Mouse (Mus musculus): Measurements from ENCODE around the gene Luzp4. TPM values are rescaled to one million over a fixed set of nuclear protein-coding genes. Genes with fewer than 3 reads are reported as not detected.
"Not testable (repeated sequence)": the region's sequence is repeated elsewhere in the genome, so short reads cannot be mapped to it uniquely, and the experiment has no call there.

The Luzp4 gene
- not detected in 2 replicates for polyA plus RNA-seq (2015; fragmentation: Nextera tagmentation; extraction: Ambion mirVana)

DNA sequence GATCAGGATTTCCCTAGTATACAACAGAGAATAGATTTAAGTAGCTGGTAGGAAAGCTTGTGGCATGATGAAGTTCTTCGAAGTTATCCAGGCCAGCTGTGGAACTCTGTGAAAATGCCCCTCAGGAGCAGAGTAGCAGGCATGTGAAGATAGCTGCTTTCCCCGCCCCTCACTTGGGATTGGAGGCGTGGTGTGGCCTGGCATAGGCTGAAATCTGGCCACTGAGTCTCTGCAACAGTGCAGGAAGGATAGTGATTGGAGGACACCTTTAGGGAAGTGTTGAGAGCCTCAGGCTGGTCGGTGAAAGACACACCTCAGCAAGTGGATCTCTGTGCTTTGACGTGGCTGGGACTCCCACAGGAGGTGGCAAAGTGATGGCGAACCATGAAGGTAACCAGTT, at the start of gene Luzp4:
Gene Luzp4 (plus strand): TSS at position 301 of the 400 bp plus-strand sequence.
- H3K4me3 ChIP-seq (ENCODE audit: low read depth, low read length); H3K36me3 ChIP-seq (replicated peaks; ENCODE audit: insufficient read depth, low read length); H3K9ac ChIP-seq (replicated peaks); DNase-seq; ATAC-seq; H3K9me3 ChIP-seq (ENCODE audit: low read length); H3K27me3 ChIP-seq (ENCODE audit: insufficient read depth, low read length); H3K4me2 ChIP-seq (ENCODE audit: low read depth, low read length); H3K27ac ChIP-seq (ENCODE audit: low read depth); H3K4me1 ChIP-seq (ENCODE audit: insufficient read depth): not testable (repeated sequence)
- WGBS (ENCODE audit: insufficient replicate concordance) = 86% methylated on average over 2 of the region's 6 CpGs

- H3K27me3 ChIP-seq (ENCODE audit: insufficient read depth, low read length); H3K4me2 ChIP-seq (ENCODE audit: low read depth, low read length); H3K4me3 ChIP-seq (ENCODE audit: low read depth, low read length); H3K36me3 ChIP-seq (replicated peaks; ENCODE audit: insufficient read depth, low read length); H3K27ac ChIP-seq (ENCODE audit: low read depth); DNase-seq; H3K4me1 ChIP-seq (ENCODE audit: insufficient read depth); H3K9ac ChIP-seq (replicated peaks); H3K9me3 ChIP-seq (ENCODE audit: low read length); ATAC-seq: not testable (repeated sequence)
- 54% methylated on average over 3 of the region's 4 CpGs for WGBS (ENCODE audit: insufficient replicate concordance)
Observed at GRCm38 (mm10) chrX:148841801-148842200, 15.6 kb upstream of the Luzp4 start.

Other genes starting within 250 kb of the Luzp4 start
- gene Gm8334, start 242.5 kb upstream of the Luzp4 start, polyA plus RNA-seq (2015; fragmentation: Nextera tagmentation; extraction: Ambion mirVana) = not detected in 2 replicates
- gene Gm15127, start 194.0 kb upstream of the Luzp4 start, polyA plus RNA-seq (2015; fragmentation: Nextera tagmentation; extraction: Ambion mirVana) = not detected in 2 replicates
- gene Ott, start 216.6 kb downstream of the Luzp4 start, polyA plus RNA-seq (2015; fragmentation: Nextera tagmentation; extraction: Ambion mirVana) = not detected in 2 replicates

Measured in liver, postnatal 0 days (tissue).